Mouse (Mus musculus): ENCODE measurements around the gene Nccrp1.

DNA sequence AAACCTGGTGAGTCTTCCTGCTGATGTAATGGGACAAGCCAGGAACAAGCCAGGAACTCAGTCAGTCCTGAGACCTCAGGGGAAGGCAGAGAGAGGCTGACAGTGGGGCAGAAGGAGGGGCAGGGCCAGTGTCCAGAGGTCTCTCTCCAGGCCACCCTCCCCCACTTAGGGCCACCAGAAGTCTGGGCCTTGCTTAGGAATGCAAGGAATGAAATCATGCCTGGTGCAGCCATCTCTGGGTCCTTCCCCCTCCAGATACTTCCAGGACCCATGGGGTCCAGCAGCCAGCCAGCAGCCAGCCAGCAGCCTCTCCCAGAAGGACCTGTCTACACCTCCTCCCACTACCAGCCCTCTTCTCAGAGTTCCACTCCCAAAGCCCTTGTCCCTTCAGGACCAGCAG lies 40.6 kb upstream of the Nccrp1 start:
- TF ChIP-seq EP300 (IDR thresholded peaks at IDR 0.05; ENCODE audit: insufficient read depth, low read depth, low read length) (no peak), CTCF (IDR thresholded peaks at IDR 0.05) (no peak)

Data from heart, adult 2 months (tissue).